Mouse (Mus musculus): ENCODE results near the gene Tnrc6b.

- TF ChIP-seq CTCF (IDR thresholded peaks at IDR 0.05) (no peak), EP300 (IDR thresholded peaks at IDR 0.05) (no peak)
Measured at GRCm38 (mm10) chr15:80822276-80822675, 111.2 kb downstream of the Tnrc6b start.

All from lung, postnatal 0 days (tissue).